ENCODE assay signal across 34 mouse cellular contexts in the genomic region with DNA sequence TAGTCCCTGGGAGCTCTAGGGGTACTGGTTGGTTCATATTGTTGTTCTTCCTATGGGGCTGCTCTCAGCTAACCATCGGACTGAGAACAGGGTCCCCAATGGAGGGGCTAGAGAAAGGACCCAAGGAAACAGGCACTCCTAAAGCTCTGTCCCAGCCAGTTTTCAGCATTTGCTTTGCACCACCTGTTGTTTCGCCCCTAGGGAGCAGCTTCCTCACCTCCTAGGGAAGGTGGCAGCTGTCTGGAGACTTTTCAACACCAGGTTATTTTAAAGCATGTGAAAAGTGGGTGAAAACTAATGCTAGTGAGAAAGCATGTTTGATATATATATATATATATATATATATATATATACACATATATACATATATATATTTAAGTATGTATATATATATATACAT.
"Had no signal": no experiment of that assay in that cellular context is flagged by ENCODE, and none has a peak within 500 bp of the region (broad histone marks: within the 10 kb centered on the region; RNA-seq: fewer than 3 reads in every experiment).

No protein-coding gene starts in this region.

- H3K27ac ChIP-seq: heart, embryonic 10.5 days; heart, embryonic 13.5 days; heart, embryonic 15.5 days; hindbrain, embryonic 10.5 days; hindbrain, embryonic 12.5 days; hindbrain, embryonic 13.5 days; hindbrain, embryonic 14.5 days; hindbrain, embryonic 15.5 days; hindbrain, postnatal 0 days; intestine, embryonic 15.5 days; kidney, embryonic 15.5 days; kidney, postnatal 0 days; layer of hippocampus, adult 2 months had no signal

- H3K4me3 ChIP-seq: heart, embryonic 10.5 days; heart, embryonic 12.5 days; heart, embryonic 13.5 days; heart, embryonic 15.5 days; hindbrain, embryonic 10.5 days; hindbrain, embryonic 12.5 days; hindbrain, embryonic 13.5 days; hindbrain, embryonic 15.5 days; intestine, embryonic 15.5 days; kidney, embryonic 15.5 days; layer of hippocampus, adult 2 months had no signal

- H3K9me3 ChIP-seq: heart, embryonic 10.5 days; heart, embryonic 12.5 days; heart, embryonic 13.5 days; heart, embryonic 15.5 days; hindbrain, embryonic 10.5 days; hindbrain, embryonic 12.5 days; hindbrain, embryonic 13.5 days; hindbrain, embryonic 15.5 days; intestine, embryonic 15.5 days; kidney, embryonic 15.5 days had no signal

- H3K27me3 ChIP-seq: heart, embryonic 12.5 days; heart, embryonic 13.5 days; heart, embryonic 15.5 days; hindbrain, embryonic 12.5 days; hindbrain, embryonic 13.5 days; hindbrain, embryonic 15.5 days; intestine, embryonic 15.5 days; kidney, embryonic 15.5 days had no signal

- H3K9ac ChIP-seq: heart, embryonic 12.5 days; heart, embryonic 13.5 days; heart, embryonic 15.5 days; hindbrain, embryonic 12.5 days; hindbrain, embryonic 13.5 days; hindbrain, embryonic 14.5 days; hindbrain, embryonic 15.5 days; intestine, embryonic 15.5 days; kidney, embryonic 15.5 days had no signal

- ATAC-seq: hindbrain, embryonic 16.5 days; hindbrain, postnatal 0 days; inflammation-experienced regulatory T-cells, adult 6 months; intestine, embryonic 15.5 days; intestine, embryonic 16.5 days; intestine, postnatal 0 days had no signal

- H3K4me2 ChIP-seq: heart, embryonic 11.5 days; heart, embryonic 12.5 days; heart, embryonic 13.5 days; heart, embryonic 15.5 days; hindbrain, embryonic 12.5 days; hindbrain, embryonic 13.5 days; hindbrain, embryonic 14.5 days; hindbrain, embryonic 15.5 days; intestine, embryonic 15.5 days; kidney, embryonic 15.5 days had no signal

- H3K36me3 ChIP-seq: heart, embryonic 10.5 days; heart, embryonic 12.5 days; heart, embryonic 13.5 days; heart, embryonic 15.5 days; hindbrain, embryonic 10.5 days; hindbrain, embryonic 12.5 days; hindbrain, embryonic 13.5 days; hindbrain, embryonic 15.5 days; intestine, embryonic 15.5 days; kidney, embryonic 15.5 days had no signal

- DNase-seq: heart, postnatal 10 days; heart, postnatal 14 days; heart, postnatal 36 days; heart, postnatal 4 days; kidney, adult 11 months; kidney, adult 18-20 months; kidney, adult 2 months; kidney, adult 8-10 months; kidney, adult 9 months; kidney, postnatal 10 days; kidney, postnatal 14 days; kidney, postnatal 36 days; kidney, postnatal 4 days; layer of hippocampus, adult 9-11 months; layer of hippocampus, postnatal 36 days had no signal
